Mouse (Mus musculus) kidney, postnatal 25 days (tissue): Measurements from ENCODE around the gene Kifc3.

Experiments
- DNase-seq, 2 experiments: peaks; one replicate each; pipeline ENCODE4 v3.0.0; 2021; ENCODE audit warnings: mixed read lengths in 2 of 2

Kifc3 gene

DNA sequence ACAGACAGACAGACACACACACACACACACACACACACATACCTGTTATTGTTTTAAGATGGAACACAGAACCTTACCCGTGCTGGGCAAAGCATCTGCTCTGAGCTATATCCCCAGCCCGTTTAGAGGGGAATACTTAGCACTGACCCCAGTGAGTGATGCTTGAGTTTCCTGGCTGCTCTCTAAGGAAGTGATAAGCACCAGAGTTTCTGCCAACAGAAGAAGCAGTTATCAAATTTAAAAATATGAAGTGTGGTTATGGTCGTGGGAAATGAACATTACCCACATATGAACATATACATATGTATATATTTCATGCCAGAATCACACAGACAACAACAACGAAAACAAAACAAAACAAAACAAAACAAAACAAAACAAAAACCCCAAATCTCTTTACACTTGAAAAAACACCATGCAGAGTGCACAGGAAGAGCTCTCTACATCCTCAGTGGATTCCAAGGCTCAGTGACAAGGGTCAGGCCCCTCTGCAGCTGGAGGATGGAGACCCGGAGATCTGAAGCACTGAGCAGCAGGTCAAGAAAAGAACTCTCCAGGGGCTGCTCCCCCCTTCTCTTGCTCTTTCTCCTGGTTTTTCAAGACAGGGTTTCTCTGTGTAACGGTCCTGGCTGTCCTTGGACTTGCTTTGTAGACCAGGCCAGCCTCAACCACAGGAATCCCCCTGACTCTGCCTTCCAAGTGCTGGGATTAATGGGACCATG lies 142.6 kb downstream of the Kifc3 start:
- no peak for DNase-seq

DNA sequence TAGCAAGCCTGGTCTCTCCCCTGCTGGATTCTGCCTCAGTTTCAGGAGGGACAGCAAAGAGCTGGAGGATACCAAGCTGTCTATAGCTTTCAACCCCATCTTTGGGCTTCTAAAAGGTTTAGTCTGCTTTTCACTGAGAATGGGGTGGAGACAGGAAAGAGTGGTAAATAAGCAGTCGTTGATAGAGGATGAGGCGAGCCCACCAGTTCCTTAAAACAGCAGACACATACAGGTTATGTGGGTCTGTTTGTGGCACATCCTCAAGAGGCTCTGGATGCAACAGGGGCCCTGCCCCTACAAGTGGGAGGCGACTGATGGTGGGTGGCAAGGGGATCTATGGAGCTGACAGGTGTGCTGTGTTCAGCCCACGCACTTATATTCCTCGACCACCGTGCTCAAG lies 144.0 kb downstream of the Kifc3 start:
- no peak for DNase-seq

- no peak for DNase-seq
These were observed 146.2 kb downstream of the Kifc3 start for GRCm38 (mm10) chr8:95056414-95056813.

- DNase-seq, result no peak
These were observed 147.6 kb downstream of the Kifc3 start, which contains the start of gene Drc7 for GRCm38 (mm10) chr8:95054927-95055510. Gene Drc7, plus strand, starts transcription at chr8:95055103.

- DNase-seq, result no peak
These were observed 148.2 kb downstream of the Kifc3 start for GRCm38 (mm10) chr8:95054438-95054837.
